Mouse (Mus musculus) WW6 (cell line): Measurements from ENCODE around the gene Wnt3.
"Not testable (repeated sequence)": the region's sequence is repeated elsewhere in the genome, so short reads cannot be mapped to it uniquely, and the experiment has no call there.

Experiments used
- DNase-seq: peaks from one replicate; pipeline ENCODE4 v3.0.0-alpha.2; 2013; ENCODE audit warnings: low read depth, low spot score

Wnt3 gene

GRCm38 (mm10) chr11:103773387-103774227 is at the start of gene Wnt3:
Gene Wnt3, plus strand, starts transcription at chr11:103774150.
- DNase-seq, result no peak

GRCm38 (mm10) chr11:103724331-103724771 is 49.6 kb upstream of the Wnt3 start:
- DNase-seq, result no peak

- DNase-seq, result no peak
Measured at GRCm38 (mm10) chr11:103729282-103729985, 44.5 kb upstream of the Wnt3 start.

- no peak for DNase-seq
Measured at GRCm38 (mm10) chr11:103731594-103731993, 42.4 kb upstream of the Wnt3 start.

GRCm38 (mm10) chr11:103732306-103732705 is 41.6 kb upstream of the Wnt3 start:
- no peak for DNase-seq

- no peak for DNase-seq
Measured at GRCm38 (mm10) chr11:103733069-103733468, 40.9 kb upstream of the Wnt3 start.

- no peak for DNase-seq
Measured at GRCm38 (mm10) chr11:103733961-103734360, 40.0 kb upstream of the Wnt3 start.

- DNase-seq, result no peak
Measured at GRCm38 (mm10) chr11:103734411-103735045, 39.4 kb upstream of the Wnt3 start.

- no peak for DNase-seq
Measured at GRCm38 (mm10) chr11:103735046-103735781, 38.7 kb upstream of the Wnt3 start.

GRCm38 (mm10) chr11:103749306-103750089 is 24.5 kb upstream of the Wnt3 start, which contains the start of gene Wnt9b:
Gene Wnt9b, minus strand, starts transcription at chr11:103749821.
- DNase-seq, result no peak

GRCm38 (mm10) chr11:103750612-103751011 is 23.3 kb upstream of the Wnt3 start:
- no peak for DNase-seq

- no peak for DNase-seq
Measured at GRCm38 (mm10) chr11:103758054-103758453, 15.9 kb upstream of the Wnt3 start.

GRCm38 (mm10) chr11:103758706-103759105 is 15.2 kb upstream of the Wnt3 start:
- DNase-seq, result peak; percentile 70

- no peak for DNase-seq
Measured at GRCm38 (mm10) chr11:103760101-103760500, 13.8 kb upstream of the Wnt3 start.

- DNase-seq, result not testable (repeated sequence)
Measured at GRCm38 (mm10) chr11:103760891-103761290, 13.1 kb upstream of the Wnt3 start.

- DNase-seq, result no peak
Measured at GRCm38 (mm10) chr11:103763410-103764163, 10.4 kb upstream of the Wnt3 start.

- no peak for DNase-seq
Measured at GRCm38 (mm10) chr11:103764601-103765000, 9.3 kb upstream of the Wnt3 start.

- no peak for DNase-seq
Measured at GRCm38 (mm10) chr11:103765556-103766011, 8.4 kb upstream of the Wnt3 start.

- DNase-seq, result no peak
Measured at GRCm38 (mm10) chr11:103771160-103771817, 2.7 kb upstream of the Wnt3 start.
